Mouse (Mus musculus) left cerebral cortex, postnatal 14 days (tissue): ENCODE results near the gene Krtap1-4. TPM values are rescaled to one million over a fixed set of nuclear protein-coding genes. Genes with fewer than 3 reads are reported as not detected.
A peak's percentile ranks its signal among the peaks of the same experiment; 100 is the strongest.
"Not testable (repeated sequence)": the region's sequence is repeated elsewhere in the genome, so short reads cannot be mapped to it uniquely, and the experiment has no call there.

ENCODE experiments used
- DNase-seq, 2 experiments: peaks; one replicate each; pipeline ENCODE4 v3.0.0; 2021 to 2022; ENCODE audit warnings: low spot score in 2 of 2, mixed read lengths in 1 of 2
- intact Hi-C: fragments of 180-260 bp; cut with DNase I; formaldehyde crosslinking; loops from one replicate; pipeline ENCODE4 v1.15.1; 2025
- long read RNA-seq, 2 experiments: library from polyadenylated mRNA; stranded (forward); transcript quantifications; one replicate each; pipeline ENCODE4 v2.0.0; 2021
- total RNA-seq, 2 experiments: library from RNA; stranded (reverse); gene quantifications; 2 replicates each; pipeline ENCODE4 v1.2.3; 2021

The Krtap1-4 gene
- total RNA-seq, result not detected
- long read RNA-seq, experiment 1, result 0 reads
- long read RNA-seq, experiment 2, result 0 reads

DNA sequence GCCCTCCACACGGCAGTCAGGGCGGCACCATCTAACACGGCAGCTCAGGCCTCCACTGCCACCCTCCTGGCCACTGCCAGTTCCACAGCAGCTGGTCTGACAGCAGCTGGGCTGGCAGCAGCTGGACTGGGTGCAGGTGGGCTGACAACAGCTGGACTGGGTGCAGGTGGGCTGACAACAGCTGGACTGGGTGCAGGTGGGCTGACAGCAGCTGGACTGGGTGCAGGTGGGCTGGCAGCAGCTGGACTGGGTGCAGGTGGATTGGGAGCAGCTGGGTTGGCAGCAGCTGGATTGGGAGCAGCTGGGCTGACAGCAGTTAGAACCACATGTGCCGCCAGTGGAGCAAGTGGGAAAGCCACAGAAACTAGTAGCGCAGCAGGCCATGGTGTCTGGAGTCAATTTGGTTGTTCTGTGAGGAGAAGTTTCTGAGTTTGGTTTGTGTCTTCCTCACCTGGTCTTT is at the start of gene Krtap1-4:
Krtap1-4 (minus strand) TSS at position 410 of the 460 bp plus-strand sequence.
- intact Hi-C loops, result loop anchor here (5.0 kb wide), 1 partner anchor 584 kb away; no protein-coding TSS in a partner anchor
- DNase-seq, result no peak

DNA sequence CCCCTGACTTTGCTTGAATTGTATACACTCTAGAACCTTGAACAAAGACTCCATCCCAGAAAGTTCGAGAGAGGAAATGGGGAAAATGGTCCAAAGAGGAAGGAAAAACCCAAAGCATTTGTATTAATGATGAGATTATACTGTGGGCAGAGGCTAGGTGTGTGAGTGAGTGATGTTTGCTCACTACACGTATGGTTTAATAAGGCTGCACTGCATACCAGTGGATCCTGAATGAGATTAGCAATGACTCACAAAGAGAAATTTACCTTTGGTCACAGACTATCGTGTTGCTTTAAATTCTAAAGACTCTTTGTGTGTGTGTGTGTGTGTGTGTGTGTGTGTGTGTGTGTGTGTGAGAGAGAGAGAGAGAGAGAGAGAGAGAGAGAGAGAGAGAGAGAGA is 47.4 kb upstream of the Krtap1-4 start:
- intact Hi-C loops, result no loop called here
- no peak for DNase-seq

- DNase-seq, result no peak
- intact Hi-C loops, result no loop called here
Observed at GRCm38 (mm10) chr11:99628138-99628537, 44.7 kb upstream of the Krtap1-4 start, which contains the start of gene Krtap4-1. Krtap4-1 (minus strand) TSS chr11:99628238.

DNA sequence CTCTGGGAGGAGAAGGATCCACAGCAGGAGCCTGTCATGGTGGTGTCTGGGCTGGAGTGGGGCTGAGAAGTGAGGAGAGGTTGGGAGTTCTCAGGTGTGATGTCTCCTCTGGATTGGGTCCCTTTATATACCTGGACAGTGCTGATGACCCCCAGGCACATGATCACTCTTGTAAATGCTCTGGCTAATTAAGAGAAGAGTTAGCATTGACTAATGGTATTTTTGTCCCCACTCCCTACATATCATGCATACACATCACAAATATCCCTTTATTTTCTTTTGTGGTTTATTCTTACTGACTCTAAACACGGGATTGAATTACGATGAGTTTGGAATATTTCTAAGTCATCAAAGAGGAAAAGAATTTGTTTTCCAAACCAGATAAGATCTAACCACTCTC is 36.9 kb upstream of the Krtap1-4 start, which contains the start of gene Gm11562:
Gm11562 (minus strand) TSS at position 101 of the 400 bp plus-strand sequence.
- intact Hi-C loops, result no loop called here
- no peak for DNase-seq

- DNase-seq, result no peak
- intact Hi-C loops, result no loop called here
Observed at GRCm38 (mm10) chr11:99614796-99615363, 31.4 kb upstream of the Krtap1-4 start, which contains the start of gene Krtap2-4. Krtap2-4 (minus strand) TSS chr11:99614846.

- intact Hi-C loops, DNase-seq: not testable (repeated sequence)
Observed at GRCm38 (mm10) chr11:99610089-99610488, 26.6 kb upstream of the Krtap1-4 start, which contains the start of gene Gm11937. Gm11937 (minus strand) TSS chr11:99610189.

- intact Hi-C loops, result no loop called here
- peak; percentile 43 to 45 for DNase-seq
Observed at GRCm38 (mm10) chr11:99609126-99609525, 25.7 kb upstream of the Krtap1-4 start.

DNA sequence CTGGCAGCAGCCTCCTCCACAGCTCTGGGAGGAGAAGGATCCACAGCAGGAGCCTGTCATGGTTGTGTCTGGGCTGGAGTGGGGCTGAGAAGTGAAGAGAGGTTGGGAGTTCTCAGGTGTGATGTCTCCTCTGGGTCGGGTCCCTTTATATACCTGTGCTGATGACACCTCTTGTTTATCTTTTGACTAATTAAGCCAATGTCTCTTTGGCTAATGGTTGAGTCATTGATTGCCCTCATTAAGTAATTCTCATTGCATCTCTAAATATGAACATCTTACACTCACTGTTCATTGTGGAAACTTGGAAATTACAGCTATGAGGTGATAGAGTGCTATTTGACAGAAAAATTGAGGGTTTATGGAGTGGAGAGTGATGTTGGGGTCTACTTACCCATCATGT is 19.8 kb upstream of the Krtap1-4 start, which contains the start of gene Gm11938:
Gm11938 (minus strand) TSS at position 101 of the 400 bp plus-strand sequence.
- DNase-seq, intact Hi-C loops: not testable (repeated sequence)

DNA sequence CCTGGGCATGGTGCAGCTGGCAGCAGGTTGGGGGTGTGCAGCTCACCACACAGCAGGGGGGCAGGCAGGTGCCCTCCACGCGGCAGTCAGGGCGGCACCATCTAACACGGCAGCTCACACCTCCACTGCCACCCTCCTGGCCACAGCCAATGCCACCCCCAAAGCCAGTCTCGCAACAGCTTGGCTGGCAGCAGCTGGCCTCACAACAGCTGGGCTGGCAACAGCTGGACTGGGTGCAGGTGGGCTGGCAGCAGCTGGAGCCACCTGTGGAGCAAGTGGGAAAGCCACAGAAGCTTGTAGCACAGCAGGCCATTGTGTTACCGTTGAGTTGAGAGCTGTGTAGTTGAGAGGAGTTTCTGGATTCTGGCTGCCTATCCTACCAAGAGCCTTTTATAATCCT is 14.3 kb upstream of the Krtap1-4 start, which contains the start of gene Krtap9-3:
Krtap9-3 (minus strand) TSS at position 364 of the 400 bp plus-strand sequence.
- intact Hi-C loops, DNase-seq: not testable (repeated sequence)

DNA sequence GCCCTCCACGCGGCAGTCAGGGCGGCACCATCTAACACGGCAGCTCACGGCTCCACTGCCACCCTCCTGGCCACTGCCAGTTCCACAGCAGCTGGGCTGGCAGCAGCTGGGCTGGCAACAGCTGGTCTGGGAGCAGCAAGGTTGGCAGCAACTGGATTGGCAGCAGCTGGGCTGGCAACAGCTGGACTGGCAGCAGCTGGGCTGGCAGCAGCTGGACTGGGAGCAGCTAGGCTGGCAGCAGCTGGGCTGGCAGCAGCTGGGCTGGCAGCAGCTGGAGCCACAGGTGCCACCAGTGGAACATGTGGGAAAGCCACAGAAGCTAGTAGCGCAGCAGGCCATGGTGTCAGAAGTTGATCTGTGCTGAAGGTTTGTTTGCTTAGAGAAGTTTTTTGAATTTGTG is 7.5 kb upstream of the Krtap1-4 start, which contains the start of gene Krtap1-3:
Krtap1-3 (minus strand) TSS at position 359 of the 400 bp plus-strand sequence.
- no peak for DNase-seq
- intact Hi-C loops, result no loop called here

DNA sequence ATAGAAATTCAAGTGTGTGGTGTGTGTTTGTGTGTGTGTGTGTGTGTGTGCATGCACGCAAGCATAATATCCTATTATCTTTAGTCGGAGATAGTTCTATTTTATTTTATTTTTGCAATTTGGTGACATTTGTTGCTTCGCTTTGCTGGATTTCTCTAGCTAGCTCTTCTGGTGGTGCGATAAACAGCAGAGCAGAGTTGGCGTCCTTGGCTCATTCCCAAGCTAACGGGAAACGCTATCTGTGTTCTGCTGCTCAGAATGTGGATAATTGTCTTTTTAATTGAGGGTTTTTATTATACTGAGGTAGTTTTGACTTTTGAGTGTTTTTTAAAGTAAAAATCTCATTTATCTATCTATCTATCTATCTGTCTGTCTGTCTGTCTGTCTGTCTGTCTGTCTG is 1.6 kb upstream of the Krtap1-4 start:
- intact Hi-C loops, result no loop called here
- DNase-seq, result peak; percentile 9 to 38

GRCm38 (mm10) chr11:99581564-99581963 is 1.9 kb downstream of the Krtap1-4 start:
- intact Hi-C loops, result loop anchor here (5.0 kb wide), 1 partner anchor 586 kb away; no protein-coding TSS in a partner anchor
- no peak for DNase-seq

GRCm38 (mm10) chr11:99581051-99581450 is 2.4 kb downstream of the Krtap1-4 start:
- intact Hi-C loops, result loop anchor here (5.0 kb wide), 1 partner anchor 586 kb away; no protein-coding TSS in a partner anchor
- DNase-seq, result no peak

DNA sequence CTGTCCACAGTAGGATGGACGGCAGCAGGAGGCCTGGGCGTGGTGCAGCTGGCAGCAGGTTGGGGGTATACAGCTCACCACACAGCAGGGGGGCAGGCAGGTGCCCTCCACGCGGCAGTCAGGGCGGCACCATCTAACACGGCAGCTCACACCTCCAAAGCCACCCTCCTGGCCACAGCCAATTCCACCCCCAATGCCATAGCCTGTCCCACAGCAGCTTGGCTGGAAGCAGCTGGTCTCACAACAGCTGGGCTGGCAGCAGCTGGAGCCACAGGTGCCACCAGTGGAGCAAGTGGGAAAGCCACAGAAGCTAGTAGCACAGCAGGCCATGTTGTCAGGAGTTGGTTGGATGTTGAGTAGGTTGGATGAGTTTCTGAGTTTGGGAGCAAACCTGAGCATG is 2.8 kb downstream of the Krtap1-4 start, which contains the start of gene Krtap1-5:
Krtap1-5 (minus strand) TSS at position 381 of the 400 bp plus-strand sequence.
- intact Hi-C loops, result loop anchor here (5.0 kb wide), 1 partner anchor 587 kb away; no protein-coding TSS in a partner anchor
- DNase-seq, result no peak

DNA sequence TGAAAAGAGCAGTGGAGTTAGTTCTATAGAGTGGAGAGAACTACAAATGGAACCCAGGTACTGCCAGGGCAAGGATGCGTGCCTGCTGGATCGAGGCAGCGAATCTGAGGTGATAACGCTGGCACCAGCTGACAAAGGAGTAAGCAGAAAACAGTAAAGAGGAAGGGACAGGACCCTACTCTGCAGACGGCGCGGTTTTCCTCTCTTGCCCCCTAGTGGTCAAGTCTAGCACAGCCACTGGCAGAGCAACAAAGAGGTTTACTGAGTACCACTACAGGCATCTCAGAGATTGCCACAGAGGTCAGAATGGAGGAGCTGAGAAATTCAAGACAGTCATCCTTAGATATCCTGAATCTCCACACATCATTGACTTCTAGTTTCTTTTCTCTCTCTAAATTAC is 9.3 kb downstream of the Krtap1-4 start:
- intact Hi-C loops, result loop anchor here (5.0 kb wide), 1 partner anchor 107 kb away; no protein-coding TSS in a partner anchor
- peak; percentile 39 to 75 for DNase-seq

DNA sequence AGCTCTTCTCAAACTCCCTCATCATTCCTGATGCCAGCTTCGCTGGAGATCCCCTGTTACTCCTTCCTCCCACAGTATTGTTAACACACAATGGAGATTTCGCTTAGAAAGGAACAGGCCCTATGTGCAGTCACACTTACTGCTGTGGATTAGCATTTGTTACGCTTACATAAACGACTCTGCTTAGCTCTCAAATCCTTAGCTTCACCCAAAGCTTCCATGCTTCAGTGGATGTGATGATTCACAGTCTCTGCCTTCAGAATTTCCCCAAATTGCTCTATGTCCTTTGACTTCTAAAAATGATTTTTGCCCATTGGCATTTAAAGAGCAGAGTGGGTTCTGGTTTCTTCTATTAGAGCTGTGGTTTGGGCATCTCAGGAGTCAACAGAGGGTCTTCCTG is 10.3 kb downstream of the Krtap1-4 start:
- intact Hi-C loops, result loop anchor here (5.0 kb wide), 1 partner anchor 106 kb away; no protein-coding TSS in a partner anchor
- DNase-seq, result peak in 1 of 2 experiments; percentile 13

- no peak for DNase-seq
- intact Hi-C loops, result no loop called here
Observed at GRCm38 (mm10) chr11:99566530-99566929, 16.9 kb downstream of the Krtap1-4 start, which contains the start of gene Krtap3-1. Krtap3-1 (minus strand) TSS chr11:99566630.

DNA sequence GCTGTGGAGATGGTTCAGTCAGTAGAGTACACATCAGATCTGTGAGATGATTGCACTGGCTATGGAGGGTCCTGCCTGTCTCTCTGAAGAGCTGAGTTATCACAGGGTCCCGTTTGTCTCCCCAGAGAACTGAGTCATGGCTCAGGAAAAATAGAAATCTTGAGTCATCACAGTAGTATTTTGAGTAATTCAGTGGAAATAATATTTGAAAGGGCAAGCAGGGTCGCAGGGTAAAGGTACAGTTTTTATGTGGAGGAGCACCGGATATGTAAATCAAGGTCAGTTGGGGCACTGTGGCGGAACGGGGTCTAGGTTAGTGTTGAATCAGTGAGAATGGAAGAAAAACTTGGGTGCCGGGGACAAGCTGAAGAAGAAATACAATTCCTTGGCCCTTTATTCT is 20.9 kb downstream of the Krtap1-4 start:
- no peak for DNase-seq
- intact Hi-C loops, result no loop called here

DNA sequence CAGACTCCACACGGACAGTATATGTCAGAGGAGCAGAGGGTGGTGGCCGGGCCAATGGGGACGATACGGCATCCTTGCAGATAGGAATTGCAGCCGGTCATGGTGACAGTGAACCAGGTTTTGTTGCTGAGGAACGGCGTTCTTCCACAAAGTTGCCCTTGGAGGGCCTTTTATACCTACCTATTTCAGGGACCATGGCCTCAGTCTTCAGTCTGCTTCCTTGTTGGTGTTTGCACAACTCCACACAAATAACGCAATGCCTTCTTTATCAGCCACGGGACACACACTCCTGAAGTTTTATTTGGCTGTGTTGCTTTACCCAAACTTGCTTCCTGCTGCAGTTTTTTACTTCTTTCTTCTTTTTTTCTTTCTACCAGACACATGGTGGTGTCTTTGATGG is 24.1 kb downstream of the Krtap1-4 start, which contains the start of gene Gm11939:
Gm11939 (minus strand) TSS at position 101 of the 400 bp plus-strand sequence.
- intact Hi-C loops, result no loop called here
- no peak for DNase-seq
